Mouse (Mus musculus): ENCODE measurements around the gene Fbxo40.

Gene Fbxo40

DNA sequence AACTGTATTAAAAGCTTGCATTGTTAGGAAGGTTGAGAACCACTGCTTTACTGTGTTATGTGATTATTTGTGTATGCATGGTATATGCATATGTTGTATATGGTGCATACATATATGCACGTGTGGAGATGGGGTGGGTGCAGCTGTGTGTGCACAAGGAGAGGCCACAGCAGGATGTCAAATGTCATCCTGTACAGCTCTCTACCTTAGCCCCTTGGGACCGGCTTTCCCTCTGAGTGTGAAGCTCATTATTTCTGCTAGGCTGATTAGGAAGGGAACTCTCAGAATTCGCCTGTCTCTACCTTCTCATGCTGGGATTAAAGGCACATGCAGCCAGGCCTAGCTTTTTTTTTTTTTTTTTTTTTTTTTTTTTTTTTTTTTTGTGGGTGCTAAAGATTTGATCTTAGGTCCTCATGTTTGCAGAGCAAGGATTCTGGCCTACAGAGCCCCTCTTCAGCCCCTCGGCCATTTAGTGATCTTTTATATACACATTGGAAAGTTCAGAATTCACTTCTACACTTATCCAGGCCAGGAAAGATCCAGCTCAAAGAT, 42.5 kb downstream of the Fbxo40 start:
- DNase-seq (ENCODE audit: low read depth, low spot score) = no peak

DNA sequence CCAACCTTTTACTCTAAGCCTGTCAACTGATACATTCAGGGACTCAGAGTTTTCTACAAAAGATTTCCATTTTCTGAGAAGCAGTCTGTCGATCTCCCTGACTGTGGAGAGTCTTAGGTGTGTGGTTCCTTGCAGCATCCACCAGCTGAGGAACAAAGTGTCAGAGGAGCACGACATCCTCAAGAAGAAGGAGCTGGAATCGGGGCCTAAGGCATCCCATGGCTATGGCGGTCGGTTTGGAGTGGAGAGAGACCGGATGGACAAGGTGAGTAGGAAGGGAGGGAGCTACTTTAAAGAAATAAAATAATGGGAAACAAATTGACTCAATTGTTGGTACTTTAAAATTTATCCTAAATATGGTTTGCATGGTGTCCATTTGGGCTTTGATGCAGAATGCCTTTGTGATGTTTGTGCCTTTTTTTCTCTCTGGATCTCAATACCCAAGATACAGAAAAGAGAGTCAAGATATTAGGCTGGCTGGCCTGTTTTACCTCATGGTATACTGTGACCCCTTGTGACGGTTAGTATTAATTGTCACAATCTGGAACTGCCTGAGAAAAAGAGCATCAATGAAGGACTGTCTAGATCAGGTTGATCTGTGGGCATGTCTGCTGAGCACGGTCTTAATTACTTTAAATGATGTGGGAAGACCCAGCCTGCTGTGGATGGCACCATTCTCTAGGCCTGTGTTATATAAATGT, 43.7 kb downstream of the Fbxo40 start:
- no peak for DNase-seq (ENCODE audit: low read depth, low spot score)

DNA sequence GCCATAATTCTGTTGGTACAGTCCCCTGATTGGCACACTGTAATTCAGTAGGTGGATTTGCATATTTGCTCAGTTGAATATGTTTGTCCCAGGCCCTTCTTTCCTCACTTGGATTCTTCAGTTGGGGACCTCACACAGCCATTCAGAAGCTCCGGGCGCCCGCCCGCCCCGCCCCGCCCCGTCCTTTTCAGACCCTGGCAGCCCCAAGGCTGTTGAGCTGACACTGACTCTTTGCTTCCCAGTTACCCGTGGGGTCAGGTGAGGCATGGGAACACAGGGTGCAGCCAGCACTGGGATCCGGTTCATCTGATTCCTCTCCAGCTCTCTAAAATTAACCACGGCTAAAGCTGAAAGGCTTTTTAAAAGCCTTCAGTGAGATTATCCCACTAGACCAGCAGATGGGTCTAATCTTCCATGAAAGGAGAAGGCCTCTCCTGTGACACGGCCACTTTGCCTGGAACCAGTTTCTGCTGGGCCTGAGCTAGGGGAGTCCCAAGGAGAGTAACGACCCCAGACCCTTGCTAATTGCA, 45.3 kb downstream of the Fbxo40 start:
- no peak for DNase-seq (ENCODE audit: low read depth, low spot score)

DNA sequence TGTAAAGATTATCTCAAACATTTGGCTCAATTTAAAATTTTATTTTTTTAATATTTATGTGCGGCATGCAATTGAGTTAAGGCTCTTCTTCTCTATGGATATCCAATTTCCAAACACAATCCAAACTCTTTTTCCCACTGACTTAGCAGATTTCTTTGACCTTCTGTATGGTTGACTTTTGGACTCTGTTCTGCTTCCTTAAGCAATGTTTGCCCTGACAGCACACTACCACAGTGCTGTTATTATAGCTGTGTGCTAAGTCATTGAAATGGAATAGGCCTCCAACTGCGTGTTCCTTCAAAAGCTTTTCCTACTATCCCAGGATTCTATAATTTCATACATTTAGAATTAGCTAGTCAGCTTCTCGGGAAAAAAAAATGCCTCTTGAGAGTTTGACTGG, 46.7 kb downstream of the Fbxo40 start:
- DNase-seq (ENCODE audit: low read depth, low spot score) = no peak

DNA sequence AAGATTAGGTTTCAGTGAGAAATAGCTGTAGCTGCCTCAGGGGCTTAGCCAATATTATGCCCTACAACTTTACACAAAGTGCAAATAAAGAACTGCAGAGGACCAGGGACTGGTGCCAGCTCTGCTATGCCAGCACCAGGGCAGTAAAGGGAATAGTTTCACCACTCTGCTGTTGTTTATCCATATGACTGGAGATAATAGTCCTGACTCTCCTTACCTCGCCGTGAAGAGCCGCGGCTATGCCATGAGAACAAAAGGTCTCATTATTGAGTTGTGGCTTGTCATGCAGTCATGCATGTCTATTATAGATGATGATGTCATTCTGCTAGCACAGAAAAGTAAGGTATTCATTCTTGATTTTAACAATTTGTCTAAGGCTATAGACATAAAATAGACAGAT, 48.4 kb downstream of the Fbxo40 start:
- DNase-seq (ENCODE audit: low read depth, low spot score) = no peak

DNA sequence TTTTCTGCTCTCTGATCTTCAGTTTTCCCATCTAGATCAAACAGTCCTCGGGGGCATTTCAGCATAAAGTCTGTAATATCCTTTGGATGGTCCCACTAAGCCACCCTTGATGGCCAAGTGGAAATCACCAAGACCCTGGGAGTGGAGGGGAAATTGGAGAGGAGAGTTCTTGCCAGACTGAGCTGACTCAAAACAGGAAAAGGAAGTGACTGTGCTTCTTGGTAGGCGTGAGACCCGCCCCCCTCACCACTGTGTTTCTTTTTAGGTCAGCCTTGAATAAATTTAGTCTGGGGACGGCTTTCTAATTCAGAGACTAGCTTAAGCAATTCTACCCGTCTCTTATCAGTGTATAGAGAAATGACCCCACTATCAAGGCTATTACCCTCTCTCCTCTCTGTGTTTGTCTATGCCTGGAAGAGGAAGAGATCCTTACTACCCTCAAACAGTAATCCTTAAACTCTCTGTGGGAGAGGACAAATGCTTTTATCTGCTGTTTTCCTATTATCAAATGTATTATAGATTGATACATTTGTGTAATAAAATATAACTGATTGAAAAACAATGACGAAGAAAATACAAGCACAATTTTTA, 49.0 kb downstream of the Fbxo40 start:
- peak; percentile 82 for DNase-seq (ENCODE audit: low read depth, low spot score)

DNA sequence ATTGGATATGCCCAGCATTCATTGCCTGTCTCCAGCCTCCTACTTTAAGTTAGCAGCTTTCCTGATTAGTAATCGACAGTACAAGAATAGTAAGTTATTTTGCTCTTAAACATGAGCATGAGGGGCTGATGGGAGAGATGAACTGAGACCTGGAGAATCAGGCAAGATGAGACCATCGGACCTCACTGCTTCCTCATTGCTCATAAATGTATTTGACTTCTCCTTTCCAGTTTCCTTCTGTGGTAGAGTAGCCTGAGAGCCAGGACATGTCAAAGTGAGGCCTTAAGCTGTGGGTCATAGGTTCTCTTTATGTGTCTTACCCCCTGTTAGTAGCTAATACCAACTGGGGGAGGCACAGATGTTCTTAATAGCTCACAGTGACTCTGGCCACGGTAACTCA, 54.5 kb downstream of the Fbxo40 start:
- no peak for DNase-seq (ENCODE audit: low read depth, low spot score)

DNA sequence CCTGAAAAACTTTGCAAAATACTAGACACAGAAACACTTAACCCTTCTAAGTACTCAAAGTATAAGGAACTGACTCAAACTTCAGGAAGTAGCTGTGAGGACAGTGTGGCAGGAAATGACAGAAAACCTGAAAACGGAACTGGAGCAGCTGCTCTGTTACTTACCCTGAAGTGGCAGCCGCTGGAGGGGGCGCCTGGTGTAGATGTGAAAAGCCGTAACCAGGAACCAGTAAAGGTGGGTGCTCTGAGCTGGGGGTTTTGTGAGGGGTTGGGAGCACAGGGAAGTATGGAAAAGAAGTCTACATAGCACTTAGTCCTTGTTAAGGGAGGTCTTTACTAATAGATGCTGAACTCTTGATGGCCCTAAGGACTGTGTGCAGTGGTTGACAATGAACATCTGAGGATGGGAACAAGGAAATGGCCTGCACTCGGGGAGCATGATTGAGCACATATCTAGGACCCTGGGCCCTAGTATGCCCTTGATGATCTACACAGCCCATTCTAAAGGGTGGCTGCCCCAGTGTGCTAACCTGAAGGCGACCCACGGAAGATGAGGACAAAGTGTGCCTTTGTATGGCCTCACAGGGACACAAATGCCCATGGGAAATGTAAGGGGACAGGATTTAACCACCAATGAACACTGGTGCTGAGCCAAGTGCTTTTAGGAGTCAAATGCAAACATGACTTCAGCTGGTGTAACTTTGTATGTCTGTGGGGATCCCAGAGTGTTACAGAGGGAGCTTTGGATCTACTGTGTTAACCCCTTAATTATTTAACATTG, 55.2 kb downstream of the Fbxo40 start, which contains the start of gene Hcls1:
TSS of gene Hcls1 (plus strand) at position 143 of the 780 bp plus-strand sequence.
- peak; percentile 81 for DNase-seq (ENCODE audit: low read depth, low spot score)

DNA sequence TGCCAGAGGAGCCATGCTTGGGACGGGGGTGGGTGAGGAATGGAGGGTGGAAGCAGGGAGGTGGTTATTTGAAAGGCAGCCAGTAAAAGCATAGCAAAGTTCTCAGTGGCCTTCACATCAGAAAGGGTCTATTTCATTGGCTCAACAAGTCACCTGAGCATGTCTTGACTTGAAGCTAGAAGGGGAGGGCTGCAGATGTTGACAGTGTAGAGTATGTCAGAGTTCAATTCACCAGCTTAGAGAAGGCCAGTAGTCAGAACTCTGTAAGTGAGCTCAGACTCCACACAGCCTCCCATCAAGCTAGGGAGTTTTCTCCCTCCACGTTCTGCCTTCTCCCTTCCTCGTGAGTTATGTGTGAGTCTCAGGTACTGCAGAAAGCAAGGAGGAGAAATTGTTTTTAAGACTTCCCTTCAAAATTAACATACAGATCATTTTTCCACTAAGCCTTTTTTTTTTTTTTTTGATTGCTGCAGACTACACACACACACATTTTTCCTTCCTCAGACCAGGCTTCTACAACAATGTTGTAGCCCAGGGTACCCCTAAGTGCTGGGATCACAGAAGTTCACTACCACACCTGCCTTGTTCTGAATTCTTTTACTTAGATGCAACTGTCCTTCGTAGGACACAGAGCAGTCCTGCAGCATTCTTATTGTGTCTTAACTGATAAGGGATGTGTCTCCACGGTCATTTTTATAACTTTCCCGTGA, 56.0 kb downstream of the Fbxo40 start:
- DNase-seq (ENCODE audit: low read depth, low spot score) = peak; percentile 69

DNA sequence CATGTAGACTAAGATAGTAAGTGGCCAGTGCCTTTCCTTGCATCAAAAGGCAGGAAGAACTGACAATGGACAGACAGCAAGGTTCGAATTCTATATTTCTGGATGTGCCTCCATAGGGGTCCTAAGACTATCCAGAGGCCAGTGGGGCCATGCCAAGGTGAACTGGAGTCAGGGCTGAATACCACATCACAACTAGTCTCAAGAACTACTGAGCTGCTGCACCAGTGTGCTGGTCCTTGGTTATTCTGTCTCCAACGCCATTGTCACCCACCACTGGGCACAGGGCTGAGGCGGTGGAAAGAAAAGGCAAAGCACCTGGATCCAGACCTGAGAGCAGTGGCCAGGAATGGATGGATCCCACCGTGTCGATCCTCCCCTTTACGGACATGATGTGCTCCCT, 57.7 kb downstream of the Fbxo40 start:
- no peak for DNase-seq (ENCODE audit: low read depth, low spot score)

DNA sequence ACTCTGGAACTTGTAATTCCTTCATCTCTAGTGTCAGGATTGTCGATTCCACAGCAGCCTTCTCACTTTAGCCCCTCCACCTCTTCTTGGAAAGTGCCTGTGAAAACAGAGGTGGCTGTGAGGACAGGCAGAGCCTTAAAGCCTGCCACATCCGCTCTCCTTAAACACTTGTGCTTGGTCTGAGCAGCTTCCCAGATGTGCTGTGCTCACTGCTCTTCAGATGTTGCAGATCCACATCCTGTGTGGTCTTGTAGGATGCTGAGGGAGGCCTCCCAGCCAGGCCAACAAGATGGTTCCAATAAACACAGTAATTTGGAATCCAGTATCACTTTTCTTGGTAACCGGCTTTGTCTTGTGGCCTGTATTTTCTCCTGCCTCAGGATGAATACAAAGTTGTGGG, 58.3 kb downstream of the Fbxo40 start:
- peak; percentile 36 for DNase-seq (ENCODE audit: low read depth, low spot score)

DNA sequence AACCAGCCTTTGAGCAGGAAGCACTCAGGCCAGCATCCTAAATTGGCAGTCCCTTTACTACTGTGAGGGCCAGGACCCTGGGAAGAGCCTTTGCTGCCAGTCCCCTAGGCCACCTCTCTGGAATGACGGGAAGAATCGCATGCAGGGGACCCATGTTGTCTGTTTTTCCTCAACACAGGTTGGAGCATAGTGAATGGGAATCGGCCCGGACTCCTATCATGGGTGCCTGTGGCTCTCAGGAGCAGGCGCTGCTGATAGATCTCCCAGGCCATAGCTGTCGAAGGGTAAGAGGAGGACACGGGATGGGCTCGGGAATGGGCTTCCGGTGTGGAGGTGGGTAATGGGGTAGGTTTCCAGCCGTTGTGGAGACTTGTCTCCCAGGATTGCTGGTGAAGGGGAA, 58.9 kb downstream of the Fbxo40 start:
- DNase-seq (ENCODE audit: low read depth, low spot score) = no peak

DNA sequence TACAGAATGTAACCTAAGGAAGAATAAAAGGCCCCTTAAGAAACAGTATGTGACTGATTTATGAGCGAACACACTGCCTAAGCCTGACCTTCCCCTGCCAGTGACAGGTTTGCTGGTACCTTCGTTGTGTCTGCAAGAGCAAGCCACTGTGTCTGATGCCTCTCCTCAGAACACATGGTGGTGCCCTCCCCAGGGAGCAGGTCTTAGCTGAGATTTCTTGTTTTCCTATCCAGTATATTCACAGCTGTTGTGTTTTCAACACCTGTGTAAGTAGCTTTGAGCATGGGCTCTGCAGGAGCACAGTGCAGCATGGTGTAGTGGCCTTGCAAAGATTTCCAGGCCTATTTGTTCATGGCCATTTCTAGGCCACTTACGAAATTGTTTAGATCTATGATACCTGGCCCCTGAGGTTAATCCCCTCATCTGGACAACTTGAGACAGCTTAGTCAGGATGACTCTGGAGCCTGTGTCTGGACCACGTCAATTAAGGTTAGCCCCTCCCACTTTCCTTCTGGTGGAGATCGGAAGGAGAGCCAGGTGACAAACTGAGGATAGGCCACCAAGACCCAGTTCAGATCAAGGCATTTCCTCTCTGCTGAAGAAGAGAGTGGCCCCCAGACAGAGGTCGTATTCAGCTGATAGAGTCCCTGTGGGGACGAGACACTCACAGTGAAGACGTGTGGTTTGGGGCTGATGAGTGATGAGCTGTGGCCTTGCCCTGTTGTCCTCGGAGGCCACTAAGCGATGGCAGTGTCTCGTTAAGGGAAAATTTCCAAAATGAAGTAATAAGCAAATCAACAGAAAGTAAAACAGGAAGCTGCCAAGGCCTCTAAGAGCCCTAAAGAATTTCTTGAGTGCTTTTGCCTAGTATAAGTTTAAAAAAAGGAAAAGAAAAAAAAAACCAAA, 59.8 kb downstream of the Fbxo40 start:
- DNase-seq (ENCODE audit: low read depth, low spot score) = peak; percentile 28

DNA sequence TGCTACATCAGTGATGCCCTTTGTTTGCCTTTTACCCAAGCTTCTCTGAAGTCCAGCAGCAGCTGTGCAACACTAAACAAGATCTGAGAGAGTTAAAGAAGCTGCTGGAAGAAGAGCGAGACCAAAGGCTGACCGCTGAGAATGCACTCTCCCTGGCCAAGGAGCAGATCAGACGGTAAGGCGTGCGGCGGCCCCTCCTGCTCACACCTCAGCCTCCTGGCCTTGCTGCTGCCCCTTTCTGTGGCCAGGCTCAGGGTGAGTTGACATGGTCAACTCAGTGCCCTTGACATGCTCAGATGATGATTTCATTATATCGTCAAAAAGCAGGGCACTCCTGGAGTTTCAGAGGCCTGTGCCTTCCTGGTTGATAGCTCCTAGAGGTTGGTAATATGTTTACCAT, 61.1 kb downstream of the Fbxo40 start:
- no peak for DNase-seq (ENCODE audit: low read depth, low spot score)

DNA sequence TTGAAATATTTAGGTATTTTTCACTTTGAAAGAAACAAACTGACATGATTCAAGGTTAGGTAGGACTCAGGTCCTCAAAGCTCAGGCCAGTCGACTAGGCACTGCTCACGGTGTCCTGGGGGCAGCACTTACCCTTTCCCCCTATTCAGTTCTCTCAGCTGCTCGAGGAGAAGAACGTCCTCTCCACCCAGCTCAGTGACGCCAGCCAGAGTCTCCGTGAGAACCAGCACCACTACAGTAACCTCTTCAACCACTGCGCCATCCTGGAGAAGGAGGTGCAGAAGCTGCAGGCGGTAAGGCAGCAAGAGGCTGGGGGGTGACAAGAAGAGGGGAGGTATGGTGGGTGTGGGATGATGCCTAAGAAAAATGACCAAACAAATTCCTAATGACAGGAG, 62.2 kb downstream of the Fbxo40 start:
- no peak for DNase-seq (ENCODE audit: low read depth, low spot score)

DNA sequence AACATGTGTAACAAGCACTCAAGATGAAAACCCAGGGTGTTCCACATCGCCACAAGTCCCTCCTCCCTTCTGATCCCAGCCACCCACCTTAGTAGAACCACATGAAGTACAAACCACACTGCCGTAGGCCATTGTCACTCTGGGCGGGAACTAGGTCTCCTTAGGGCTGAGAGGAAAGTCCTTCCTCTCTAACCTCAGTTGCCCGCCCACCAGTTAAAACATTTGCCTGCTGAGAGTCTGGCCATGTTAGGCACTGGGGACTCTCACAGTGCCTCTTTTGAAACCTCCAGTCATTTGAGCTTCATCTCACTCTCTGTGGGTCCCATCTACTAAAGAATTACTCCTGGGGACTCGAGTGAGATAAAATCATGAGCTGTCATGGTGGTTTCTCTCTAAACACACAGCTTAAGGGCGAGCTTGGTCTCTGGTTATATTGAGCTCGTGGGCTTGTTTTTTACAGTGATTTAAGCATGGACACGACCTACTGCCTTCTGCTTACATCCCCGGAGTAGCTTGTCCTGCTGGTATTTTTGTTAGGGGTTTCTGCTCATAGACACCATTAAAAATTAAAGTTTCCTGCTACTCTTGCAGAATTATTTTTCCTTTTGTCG, 62.7 kb downstream of the Fbxo40 start:
- DNase-seq (ENCODE audit: low read depth, low spot score) = peak; percentile 72

DNA sequence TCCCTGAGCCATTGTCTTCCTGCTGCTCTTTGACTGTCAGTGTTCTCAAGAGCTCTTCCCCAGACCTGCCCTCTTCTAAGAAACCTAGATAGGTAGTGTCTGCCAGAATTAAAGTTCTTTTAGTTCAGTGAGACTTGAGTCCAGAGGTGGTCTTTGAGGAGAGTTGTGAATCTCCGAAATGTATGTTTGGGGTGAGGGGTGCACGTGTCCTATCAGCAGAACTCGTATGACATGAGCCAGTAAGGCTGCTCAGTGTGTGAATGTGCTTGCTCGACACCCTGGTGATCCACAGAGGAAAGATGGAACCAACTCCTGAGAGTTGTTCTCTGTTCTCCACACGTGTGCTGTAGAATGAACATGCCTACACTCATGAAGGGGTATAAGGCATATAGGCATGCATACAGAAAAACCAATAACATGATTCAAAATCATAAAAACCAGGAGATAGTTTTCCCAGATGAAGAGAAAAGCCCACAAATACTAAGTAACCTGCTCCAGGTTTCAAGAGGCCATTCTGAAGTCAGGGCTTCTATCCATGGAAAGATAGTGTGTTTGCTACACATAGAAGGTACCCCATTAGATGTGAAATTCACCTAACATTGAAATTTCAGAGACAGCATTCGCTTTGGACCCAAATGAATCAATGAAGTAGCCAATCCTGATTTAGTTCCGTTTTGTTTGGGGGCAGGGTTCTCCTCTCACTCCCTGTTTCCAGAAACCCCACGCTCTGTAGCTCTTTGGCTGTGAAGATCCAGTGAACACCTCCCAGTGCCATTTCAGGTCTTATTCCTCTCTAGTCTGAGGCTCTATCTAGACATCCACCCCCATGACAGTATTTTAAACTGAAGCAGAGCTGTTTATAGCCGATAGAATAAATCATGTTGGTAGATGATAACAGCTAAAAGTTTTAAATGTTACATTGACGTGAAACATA, 63.5 kb downstream of the Fbxo40 start:
- DNase-seq (ENCODE audit: low read depth, low spot score) = no peak

DNA sequence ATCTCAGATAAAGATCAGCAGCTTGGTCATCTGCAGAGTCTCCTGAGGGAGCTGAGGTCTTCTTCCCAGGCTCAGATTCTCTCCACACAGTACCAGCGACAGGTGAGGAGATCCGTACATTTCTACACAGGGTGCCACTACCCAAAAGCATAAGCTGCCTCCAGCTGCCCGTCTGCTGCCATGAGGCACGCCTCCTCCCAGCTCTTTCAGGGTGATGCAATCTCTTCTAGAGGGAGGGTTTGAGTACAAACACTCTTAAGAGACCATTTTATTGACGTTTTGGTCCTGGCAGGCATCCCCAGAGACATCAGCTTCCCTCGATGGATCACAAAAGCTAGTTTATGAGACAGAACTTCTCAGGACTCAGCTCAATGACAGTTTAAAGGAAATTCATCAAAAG, 64.5 kb downstream of the Fbxo40 start:
- peak; percentile 37 for DNase-seq (ENCODE audit: low read depth, low spot score)

DNA sequence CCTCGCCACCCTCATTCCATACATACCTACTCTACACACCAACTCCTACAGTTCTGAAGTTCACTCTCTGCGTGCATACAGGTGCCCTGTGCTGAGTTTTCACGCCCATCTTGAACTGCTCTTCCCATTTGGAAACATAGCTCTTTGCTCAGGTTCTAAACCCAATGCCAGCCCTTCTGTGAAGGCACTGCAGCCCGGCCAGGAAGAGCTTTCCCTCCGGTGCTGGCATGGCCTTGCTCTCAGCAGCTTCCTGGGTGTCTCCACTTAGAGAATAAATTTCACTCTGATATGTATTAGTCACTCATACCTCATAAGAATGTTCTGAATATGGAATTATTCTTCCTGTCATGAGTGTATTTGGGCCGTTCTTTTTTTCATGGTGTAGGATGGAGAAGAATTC, 64.9 kb downstream of the Fbxo40 start:
- DNase-seq (ENCODE audit: low read depth, low spot score) = no peak

Data from CD4-positive, CD25-positive, alpha-beta regulatory T cell, adult 2 months (primary cell).